Mouse (Mus musculus) kidney, postnatal 0 days (tissue): Measurements from ENCODE around the gene Syt5. TPM values are rescaled to one million over a fixed set of nuclear protein-coding genes. Genes with fewer than 3 reads are reported as not detected.

ENCODE experiments used
- ATAC-seq: fragments of 200-750 bp; cut with Nextera tagmentation; replicated peaks from 2 replicates; pipeline ENCODE4 v1.8.0; 2017; ENCODE audit warnings: low read depth, moderate number of reproducible peaks, moderate TSS enrichment, moderate library complexity; ENCODE audit not compliant: low FRiP score
- DNase-seq: peaks from one replicate; pipeline ENCODE4 v3.0.0-alpha.2; 2016; ENCODE audit warnings: low spot score
- H3K27ac ChIP-seq: fragments of 300-500 bp; sonication (generic); 2 replicates; pipeline ENCODE4 v1.5.1; 2014; ENCODE audit warnings: mild to moderate bottlenecking
- H3K27me3 ChIP-seq: fragments of 300-500 bp; sonication (generic); 2 replicates; pipeline ENCODE4 v1.6.1; 2014; ENCODE audit warnings: low read length, mixed read lengths; ENCODE audit not compliant: insufficient read depth
- H3K36me3 ChIP-seq: fragments of 300-500 bp; sonication (generic); 2 replicates; pipeline ENCODE4 v1.6.1; 2014; ENCODE audit warnings: low read length, mixed read lengths; ENCODE audit not compliant: insufficient read depth
- H3K4me1 ChIP-seq: fragments of 300-500 bp; sonication (generic); replicated peaks from 2 replicates; pipeline ENCODE4 v1.6.1; 2014; ENCODE audit warnings: antibody characterized with exemption, low read length, mixed read lengths; ENCODE audit not compliant: insufficient read depth
- H3K4me2 ChIP-seq: fragments of 300-500 bp; sonication (generic); 2 replicates; pipeline ENCODE4 v1.6.1; 2014; ENCODE audit warnings: mild to moderate bottlenecking, low read length, moderate library complexity, mixed read lengths
- H3K4me3 ChIP-seq: fragments of 300-500 bp; sonication (generic); replicated peaks from 2 replicates; pipeline ENCODE4 v1.5.1; 2014; ENCODE audit warnings: low read depth, low read length
- H3K9ac ChIP-seq: fragments of 300-500 bp; sonication (generic); 2 replicates; pipeline ENCODE4 v1.6.1; 2014; ENCODE audit warnings: low read depth, low read length
- H3K9me3 ChIP-seq: fragments of 300-500 bp; sonication (generic); replicated peaks from 2 replicates; pipeline ENCODE4 v1.6.1; 2016; ENCODE audit warnings: low read length, inconsistent platforms, mixed read lengths
- CTCF ChIP-seq: IDR thresholded peaks from 2 replicates; pipeline ENCODE4 v1.5.1; 2016; ENCODE audit warnings: antibody characterized with exemption, low read depth, mild to moderate bottlenecking, moderate library complexity
- WGBS: fragments of 180-500 bp; shearing (Covaris S2); extraction: QIAGEN DNeasy Blood & Tissue Kit; methylation state at CpG from one replicate; pipeline ENCODE4 v1.1.7; 2014; 5-methylcytosine and 5-hydroxymethylcytosine counted together
- polyA plus RNA-seq: library from polyadenylated mRNA; unstranded; fragments of >200 nt; fragmentation: Nextera tagmentation; extraction: Ambion mirVana; gene quantifications from 2 replicates; pipeline ENCODE4 v1.2.1, GENCODE M21; 2015

Syt5 gene
- polyA plus RNA-seq, 1 experiment from 2014 or later = 6.6 TPM

- H3K27me3 ChIP-seq = no peaks in the 10 kb centered on the region
- no peaks in the 10 kb centered on the region for H3K9me3 ChIP-seq
- H3K9ac ChIP-seq = no peak overlapping the region
- 22% methylated on average over 15 of the region's 15 CpGs for WGBS
- no peak overlapping the region for H3K4me2 ChIP-seq
- peak; percentile 94 for DNase-seq
- TF ChIP-seq CTCF = peak; percentile 97
- H3K36me3 ChIP-seq = no peaks in the 10 kb centered on the region
- no peak overlapping the region for H3K27ac ChIP-seq
- ATAC-seq = peak; percentile 85
- H3K4me1 ChIP-seq = no peaks in the 10 kb centered on the region
- no peak overlapping the region for H3K4me3 ChIP-seq
Measured at GRCm38 (mm10) chr7:4556256-4557166, 9.2 kb upstream of the Syt5 start.

DNA sequence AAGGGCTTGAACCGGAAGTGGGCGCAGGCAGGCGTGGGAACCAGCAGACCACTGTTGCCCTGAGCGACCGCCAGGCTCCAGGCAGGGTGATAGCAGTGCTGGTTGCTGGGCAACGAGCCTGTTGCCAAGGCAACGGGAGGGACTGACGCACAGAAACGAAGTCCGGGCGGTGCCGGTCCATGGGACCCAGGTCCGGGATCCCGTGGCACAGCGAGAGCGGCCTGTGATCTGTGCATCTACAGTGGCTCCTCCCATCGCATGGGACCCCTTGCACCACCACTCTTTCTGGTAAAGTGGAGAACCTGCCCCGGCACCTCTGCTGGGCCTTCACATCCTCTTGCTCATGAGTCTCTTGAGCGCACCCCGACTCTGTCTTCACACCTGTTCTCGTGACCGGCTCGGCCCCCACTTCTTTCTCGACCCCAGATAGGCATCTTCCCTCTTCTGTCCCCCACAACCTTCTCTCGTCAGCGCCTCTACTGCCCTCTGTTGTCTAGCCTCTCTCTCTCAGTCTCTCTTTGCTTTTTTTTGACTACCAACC, 680 bp downstream of the Syt5 start:
- Histone ChIP-seq H3K9me3 (no peaks in the 10 kb centered on the region), H3K27ac (no peak overlapping the region), H3K4me3 (peak overlapping the region; percentile 24), H3K9ac (no peak overlapping the region), H3K4me2 (peak overlapping the region; percentile 71), H3K27me3 (no peaks in the 10 kb centered on the region), H3K4me1 (peaks cover 7% of the 10 kb centered on the region; the same call in 1 of the 2 replicates), H3K36me3 (no peaks in the 10 kb centered on the region)
- 1% methylated on average over 26 of the region's 26 CpGs for WGBS
- ATAC-seq (peak; percentile 87), DNase-seq (peak; percentile 41)
- no peak; the same call in 1 of the 2 replicates for TF ChIP-seq CTCF

DNA sequence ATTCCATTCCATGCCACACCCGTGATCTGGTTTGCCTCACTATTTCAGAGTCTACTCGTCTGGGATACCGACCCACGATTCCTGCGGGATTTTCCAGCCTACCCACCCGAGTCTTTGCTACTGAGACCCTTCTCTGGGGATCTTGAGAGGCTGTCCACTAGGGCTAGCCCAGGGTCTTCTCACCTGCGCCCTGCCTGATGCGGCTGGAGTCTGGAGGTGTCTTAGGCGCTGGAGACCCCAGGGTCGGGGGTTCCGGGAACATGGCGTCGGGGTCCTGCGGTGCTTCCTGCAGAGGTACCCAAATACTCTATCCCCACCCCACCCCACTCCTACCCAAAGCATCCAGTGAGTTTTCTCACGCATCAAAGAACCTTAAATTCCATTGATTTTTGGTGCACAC, 1.3 kb downstream of the Syt5 start:
- no peak for DNase-seq
- H3K9ac ChIP-seq = no peak overlapping the region

GRCm38 (mm10) chr7:4542013-4542412, 5.3 kb downstream of the Syt5 start:
- ATAC-seq = no peak
- H3K4me3 ChIP-seq = no peak overlapping the region
- no peak for TF ChIP-seq CTCF
- H3K36me3 ChIP-seq = no peaks in the 10 kb centered on the region
- no peak overlapping the region for H3K27ac ChIP-seq
- no peak overlapping the region for H3K4me2 ChIP-seq
- DNase-seq = no peak
- WGBS = 39% methylated on average over 17 of the region's 17 CpGs
- H3K9me3 ChIP-seq = no peaks in the 10 kb centered on the region
- peaks cover 3% of the 10 kb centered on the region; the same call in 1 of the 2 replicates for H3K4me1 ChIP-seq
- H3K9ac ChIP-seq = no peak overlapping the region
- no peaks in the 10 kb centered on the region for H3K27me3 ChIP-seq

More for the DNA sequence above, 1.3 kb downstream of the Syt5 start:
- Histone ChIP-seq H3K4me2 (0 out of 2 replicates have a peak overlapping the region, but pooled peaks have one; percentile 71), H3K4me3 (no peak overlapping the region), H3K4me1 (peaks cover 7% of the 10 kb centered on the region; the same call in 1 of the 2 replicates), H3K36me3 (no peaks in the 10 kb centered on the region), H3K27me3 (no peaks in the 10 kb centered on the region), H3K9me3 (no peaks in the 10 kb centered on the region), H3K27ac (no peak overlapping the region)
- WGBS = 77% methylated on average over 15 of the region's 15 CpGs
- no peak for ATAC-seq
- TF ChIP-seq CTCF = no peak

DNA sequence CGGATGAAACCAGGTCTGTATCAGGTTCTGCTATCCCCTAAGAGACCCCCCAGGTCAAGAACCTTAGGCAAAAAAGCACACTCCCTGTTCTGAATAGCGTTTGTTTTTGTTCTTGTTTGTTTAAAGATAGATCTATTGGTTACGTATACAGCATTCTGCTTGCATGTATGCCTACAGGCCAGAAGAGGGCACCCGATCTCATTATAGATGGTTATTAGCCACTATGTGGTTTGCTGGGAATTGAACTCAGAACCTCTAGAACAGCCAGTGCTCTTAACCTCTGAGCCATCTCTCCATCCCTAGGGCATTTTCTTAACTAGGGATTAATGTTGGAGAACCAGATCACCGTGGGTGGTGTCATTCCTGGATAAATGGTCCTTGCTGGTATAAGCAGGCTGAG, 6.0 kb downstream of the Syt5 start:
- DNase-seq (no peak), ATAC-seq (no peak)
- Histone ChIP-seq H3K9ac (no peak overlapping the region), H3K4me3 (no peak overlapping the region), H3K4me2 (no peak overlapping the region), H3K36me3 (no peaks in the 10 kb centered on the region), H3K27me3 (no peaks in the 10 kb centered on the region), H3K27ac (no peak overlapping the region), H3K4me1 (no peaks in the 10 kb centered on the region), H3K9me3 (no peaks in the 10 kb centered on the region)
- peak; percentile 8; the same call in 1 of the 2 replicates for TF ChIP-seq CTCF
- WGBS = 57% methylated on average over 5 of the region's 5 CpGs

- Histone ChIP-seq H3K27me3 (no peaks in the 10 kb centered on the region), H3K9me3 (no peaks in the 10 kb centered on the region), H3K4me1 (no peaks in the 10 kb centered on the region), H3K27ac (no peak overlapping the region), H3K36me3 (no peaks in the 10 kb centered on the region), H3K4me3 (no peak overlapping the region), H3K9ac (no peak overlapping the region), H3K4me2 (no peak overlapping the region)
- 76% methylated on average over 2 of the region's 2 CpGs for WGBS
- DNase-seq (no peak), ATAC-seq (0 out of 2 replicates have a peak, but pooled peaks have one; percentile 29)
- no peak for TF ChIP-seq CTCF
Measured at GRCm38 (mm10) chr7:4539019-4539418, 8.3 kb downstream of the Syt5 start.
